Mouse (Mus musculus) adrenal gland, adult 2 months (tissue): ENCODE data around the gene Cyb5r3. TPM values are rescaled to one million over a fixed set of nuclear protein-coding genes. Genes with fewer than 3 reads are reported as not detected.

Experiments
- DNase-seq: peaks from one replicate; pipeline ENCODE4 v3.0.0; 2021
- polyA plus RNA-seq: library from polyadenylated mRNA; depleted of rRNA; stranded (reverse); fragments of >200 nt; gene quantifications from 2 replicates; pipeline ENCODE4 v1.2.3, GENCODE M21; 2012; rRNA removed
- total RNA-seq, 2 experiments: library from RNA; stranded (reverse); gene quantifications; 2 replicates each; pipeline ENCODE4 v1.2.3; 2021

Gene Cyb5r3
- total and polyA plus RNA-seq, 3 experiments: 310 to 645 (median 426) TPM

DNA sequence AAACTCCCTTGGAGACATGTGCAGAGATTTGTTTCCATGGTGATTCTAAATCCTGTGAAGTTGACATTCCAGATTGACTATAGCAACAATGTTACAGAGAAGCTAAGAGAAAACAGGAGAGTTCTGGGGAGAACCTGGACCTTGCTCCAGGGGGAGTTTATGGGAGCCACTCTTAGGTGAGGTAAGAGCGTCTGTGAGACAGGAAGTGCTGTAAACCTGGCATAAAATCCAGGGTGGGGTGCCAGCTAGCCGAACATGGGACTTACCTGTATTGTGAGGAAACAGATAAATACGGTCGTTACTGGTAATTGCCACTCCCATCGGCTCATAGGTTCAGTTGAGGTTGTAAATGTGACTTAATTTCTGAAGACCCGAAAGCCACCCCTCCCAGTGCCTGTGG lies 66.0 kb downstream of the Cyb5r3 start:
- DNase-seq: no peak

Other genes with a start within 250 kb of the Cyb5r3 start
- 100 to 1,000 TPM in 1 of 2 experiments, 10 to 100 TPM in 1; 80.6 to 103 TPM for gene Tcf20, start 184.7 kb downstream of the Cyb5r3 start, total RNA-seq
- 13.9 and 27.7 TPM in 2 replicates for gene Tcf20, start 184.7 kb downstream of the Cyb5r3 start, polyA plus RNA-seq
- 1 to 10 TPM; 3.6 to 3.8 TPM for gene Nfam1, start 139.3 kb downstream of the Cyb5r3 start, total RNA-seq
- gene Nfam1, start 139.3 kb downstream of the Cyb5r3 start, polyA plus RNA-seq: 2.2 and 2.9 TPM in 2 replicates
- 10 to 100 TPM; 40.0 to 48.8 TPM for gene Serhl, start 83.1 kb downstream of the Cyb5r3 start, total RNA-seq
- 60.8 and 83.2 TPM in 2 replicates for gene Serhl, start 83.1 kb downstream of the Cyb5r3 start, polyA plus RNA-seq
- 100 to 1,000 TPM; 123 to 167 TPM for gene Rrp7a, start 49.8 kb downstream of the Cyb5r3 start, total RNA-seq
- 128 and 179 TPM in 2 replicates for gene Rrp7a, start 49.8 kb downstream of the Cyb5r3 start, polyA plus RNA-seq
- 10 to 100 TPM; 89.7 to 96.8 TPM for gene Poldip3, start 23.2 kb downstream of the Cyb5r3 start, total RNA-seq
- 43.0 and 55.4 TPM in 2 replicates for gene Poldip3, start 23.2 kb downstream of the Cyb5r3 start, polyA plus RNA-seq
- 10 to 100 TPM in 1 of 2 experiments, 1 to 10 TPM in 1; 8.3 to 14.2 TPM for gene A4galt, start 79.2 kb upstream of the Cyb5r3 start, total RNA-seq
- 8.8 and 22.2 TPM in 2 replicates for gene A4galt, start 79.2 kb upstream of the Cyb5r3 start, polyA plus RNA-seq
- 10 to 100 TPM; 23.6 to 32.4 TPM for gene Arfgap3, start 177.7 kb upstream of the Cyb5r3 start, total RNA-seq
- gene Arfgap3, start 177.7 kb upstream of the Cyb5r3 start, polyA plus RNA-seq: 13.0 and 14.7 TPM in 2 replicates